Mouse (Mus musculus) limb, embryonic 11.5 days (tissue): ENCODE data around the gene Gnb5. TPM values are rescaled to one million over a fixed set of nuclear protein-coding genes. Genes with fewer than 3 reads are reported as not detected.
A peak's percentile ranks its signal among the peaks of the same experiment; 100 is the strongest.

ENCODE experiments used
- ATAC-seq: fragments of 200-750 bp; cut with Nextera tagmentation; 2 replicates; pipeline ENCODE4 v1.8.0; 2017; ENCODE audit warnings: low read depth; ENCODE audit not compliant: insufficient number of reproducible peaks, low FRiP score, low TSS enrichment
- DNase-seq: peaks from one replicate; pipeline ENCODE4 v3.0.0-alpha.2; 2015; ENCODE audit warnings: low spot score
- H3K27ac ChIP-seq: fragments of 300-500 bp; sonication (generic); replicated peaks from 2 replicates; pipeline ENCODE4 v1.5.1; 2014; ENCODE audit warnings: low read depth, mild to moderate bottlenecking, low read length
- H3K27me3 ChIP-seq: fragments of 300-500 bp; sonication (generic); 2 replicates; pipeline ENCODE4 v1.6.1; 2014; ENCODE audit warnings: mild to moderate bottlenecking, low read length, mixed read lengths; ENCODE audit not compliant: control insufficient read depth, insufficient read depth
- H3K36me3 ChIP-seq: fragments of 300-500 bp; sonication (generic); 2 replicates; pipeline ENCODE4 v1.6.1; 2014; ENCODE audit warnings: mild to moderate bottlenecking, low read length, moderate library complexity, mixed read lengths; ENCODE audit not compliant: control insufficient read depth, insufficient read depth
- H3K4me1 ChIP-seq: fragments of 300-500 bp; sonication (generic); 2 replicates; pipeline ENCODE4 v1.6.1; 2014; ENCODE audit warnings: low read length, mixed read lengths; ENCODE audit not compliant: control insufficient read depth, insufficient read depth
- H3K4me2 ChIP-seq: fragments of 300-500 bp; sonication (generic); 2 replicates; pipeline ENCODE4 v1.6.1; 2014; ENCODE audit warnings: low read depth, mild to moderate bottlenecking, moderate library complexity; ENCODE audit not compliant: severe bottlenecking
- H3K4me3 ChIP-seq: fragments of 300-500 bp; sonication (generic); 2 replicates; pipeline ENCODE4 v1.5.1; 2014; ENCODE audit warnings: low read depth, low read length
- H3K9ac ChIP-seq: fragments of 300-500 bp; sonication (generic); 2 replicates; pipeline ENCODE4 v1.6.1; 2014; ENCODE audit warnings: mild to moderate bottlenecking, low read length
- H3K9me3 ChIP-seq: fragments of 300-500 bp; sonication (generic); 2 replicates; pipeline ENCODE4 v1.6.1; 2016; ENCODE audit warnings: low read length; ENCODE audit not compliant: control insufficient read depth
- WGBS: fragments of 180-500 bp; shearing (Covaris S2); extraction: QIAGEN DNeasy Blood & Tissue Kit; methylation state at CpG from one replicate; pipeline ENCODE4 v1.1.7; 2014; 5-methylcytosine and 5-hydroxymethylcytosine counted together
- polyA plus RNA-seq: library from polyadenylated mRNA; unstranded; fragments of >200 nt; fragmentation: Nextera tagmentation; extraction: Ambion mirVana; gene quantifications from 2 replicates; pipeline ENCODE4 v1.2.1, GENCODE M21; 2014

Gene Gnb5
- 20.8 and 23.0 TPM in 2 replicates for polyA plus RNA-seq

GRCm38 (mm10) chr9:75306126-75306898 lies at the start of gene Gnb5:
Gene Gnb5, plus strand, starts transcription at chr9:75306288.
- DNase-seq (no peak), ATAC-seq (no peak)
- H3K9me3 ChIP-seq: no peaks in the 10 kb centered on the region
- no peak within 1 kb of the TSS for H3K4me2 ChIP-seq
- H3K4me3 ChIP-seq: no peak within 1 kb of the TSS
- no peaks in the 10 kb centered on the region for H3K4me1 ChIP-seq
- no peaks in the 10 kb centered on the region for H3K27me3 ChIP-seq
- WGBS: 78% methylated on average over 11 of the region's 11 CpGs
- H3K27ac ChIP-seq: no peak within 1 kb of the TSS
- no peaks in the 10 kb centered on the region for H3K36me3 ChIP-seq
- no peak within 1 kb of the TSS for H3K9ac ChIP-seq

- WGBS: 60% methylated on average over 4 of the region's 4 CpGs
- Histone ChIP-seq H3K9me3 (no peaks in the 10 kb centered on the region), H3K36me3 (no peaks in the 10 kb centered on the region), H3K27me3 (no peaks in the 10 kb centered on the region), H3K27ac (no peak overlapping the region), H3K9ac (no peak overlapping the region), H3K4me1 (peaks cover 10% of the 10 kb centered on the region), H3K4me3 (no peak overlapping the region), H3K4me2 (no peak overlapping the region)
- ATAC-seq (no peak), DNase-seq (no peak)
These were observed 47.3 kb upstream of the Gnb5 start for GRCm38 (mm10) chr9:75258792-75259191.

GRCm38 (mm10) chr9:75259656-75260055 lies 46.4 kb upstream of the Gnb5 start:
- Histone ChIP-seq H3K9me3 (no peaks in the 10 kb centered on the region), H3K9ac (no peak overlapping the region)
- 85% methylated on average over 4 of the region's 4 CpGs for WGBS

GRCm38 (mm10) chr9:75261332-75261872 lies 44.7 kb upstream of the Gnb5 start:
- H3K27ac ChIP-seq: 0 out of 2 replicates have a peak overlapping the region, but pooled peaks have one; percentile 36
- H3K4me1 ChIP-seq: peaks cover 8% of the 10 kb centered on the region
- 27% methylated on average over 8 of the region's 8 CpGs for WGBS
- H3K27me3 ChIP-seq: no peaks in the 10 kb centered on the region
- no peak overlapping the region for H3K9ac ChIP-seq
- DNase-seq (peak; percentile 34), ATAC-seq (peak; percentile 41; the same call in 1 of the 2 replicates)
- H3K36me3 ChIP-seq: no peaks in the 10 kb centered on the region
- H3K4me3 ChIP-seq: no peak overlapping the region
- H3K4me2 ChIP-seq: no peak overlapping the region
- no peaks in the 10 kb centered on the region for H3K9me3 ChIP-seq

More at GRCm38 (mm10) chr9:75259656-75260055, 46.4 kb upstream of the Gnb5 start:
- DNase-seq (no peak), ATAC-seq (no peak)
- Histone ChIP-seq H3K27ac (no peak overlapping the region), H3K4me1 (peaks cover 10% of the 10 kb centered on the region), H3K4me2 (no peak overlapping the region), H3K27me3 (no peaks in the 10 kb centered on the region), H3K4me3 (no peak overlapping the region), H3K36me3 (no peaks in the 10 kb centered on the region)

GRCm38 (mm10) chr9:75262235-75262826 lies 43.8 kb upstream of the Gnb5 start:
- ATAC-seq (no peak), DNase-seq (no peak)
- Histone ChIP-seq H3K4me1 (peaks cover 8% of the 10 kb centered on the region), H3K27me3 (no peaks in the 10 kb centered on the region), H3K4me3 (no peak overlapping the region), H3K9ac (no peak overlapping the region), H3K9me3 (no peaks in the 10 kb centered on the region), H3K27ac (no peak overlapping the region), H3K4me2 (no peak overlapping the region), H3K36me3 (no peaks in the 10 kb centered on the region)
- WGBS: 79% methylated on average over 8 of the region's 8 CpGs

- ATAC-seq (0 out of 2 replicates have a peak, but pooled peaks have one; percentile 42), DNase-seq (no peak)
- no peak overlapping the region for H3K4me2 ChIP-seq
- H3K9me3 ChIP-seq: no peaks in the 10 kb centered on the region
- WGBS: 45% methylated on average over 3 of the region's 3 CpGs
- H3K27ac ChIP-seq: no peak overlapping the region
- no peaks in the 10 kb centered on the region for H3K27me3 ChIP-seq
- H3K36me3 ChIP-seq: no peaks in the 10 kb centered on the region
- H3K9ac ChIP-seq: no peak overlapping the region
- no peak overlapping the region for H3K4me3 ChIP-seq
- H3K4me1 ChIP-seq: peaks cover 8% of the 10 kb centered on the region
These were observed 41.9 kb upstream of the Gnb5 start for GRCm38 (mm10) chr9:75264008-75264718.

- ATAC-seq: no peak
- H3K27ac ChIP-seq: no peak overlapping the region
- WGBS: 84% methylated on average over 6 of the region's 6 CpGs
These were observed 38.9 kb upstream of the Gnb5 start for GRCm38 (mm10) chr9:75267147-75267546.

GRCm38 (mm10) chr9:75270382-75270781 lies 35.7 kb upstream of the Gnb5 start:
- Histone ChIP-seq H3K27me3 (no peaks in the 10 kb centered on the region), H3K36me3 (no peaks in the 10 kb centered on the region), H3K4me1 (no peaks in the 10 kb centered on the region), H3K9me3 (no peaks in the 10 kb centered on the region), H3K4me2 (no peak overlapping the region), H3K4me3 (no peak overlapping the region), H3K9ac (no peak overlapping the region), H3K27ac (no peak overlapping the region)
- ATAC-seq (no peak), DNase-seq (no peak)
- WGBS: 76% methylated on average over 6 of the region's 6 CpGs

More at GRCm38 (mm10) chr9:75267147-75267546, 38.9 kb upstream of the Gnb5 start:
- no peak overlapping the region for H3K4me3 ChIP-seq
- no peak for DNase-seq
- H3K27me3 ChIP-seq: no peaks in the 10 kb centered on the region
- H3K4me2 ChIP-seq: no peak overlapping the region
- H3K9me3 ChIP-seq: no peaks in the 10 kb centered on the region
- H3K36me3 ChIP-seq: no peaks in the 10 kb centered on the region
- no peak overlapping the region for H3K9ac ChIP-seq
- H3K4me1 ChIP-seq: no peaks in the 10 kb centered on the region
